Mouse (Mus musculus) midbrain, embryonic 14.5 days (tissue): Measurements from ENCODE around the gene Pik3cg. TPM values are rescaled to one million over a fixed set of nuclear protein-coding genes. Genes with fewer than 3 reads are reported as not detected.

ENCODE experiments used
- ATAC-seq: fragments of 200-750 bp; cut with Nextera tagmentation; 2 replicates; pipeline ENCODE4 v1.8.0; 2017; ENCODE audit warnings: moderate number of reproducible peaks, moderate library complexity; ENCODE audit not compliant: low FRiP score, low TSS enrichment
- DNase-seq: peaks from one replicate; pipeline ENCODE4 v3.0.0-alpha.2; 2015
- H3K27ac ChIP-seq: fragments of 300-500 bp; sonication (generic); replicated peaks from 2 replicates; pipeline ENCODE4 v1.5.1; 2014; ENCODE audit warnings: mild to moderate bottlenecking, low read depth, low read length, moderate library complexity
- H3K27me3 ChIP-seq: fragments of 300-500 bp; sonication (generic); 2 replicates; pipeline ENCODE4 v1.6.1; 2014; ENCODE audit warnings: low read length, control low read depth, mixed read lengths; ENCODE audit not compliant: control insufficient read depth, insufficient read depth
- H3K36me3 ChIP-seq: fragments of 300-500 bp; sonication (generic); 2 replicates; pipeline ENCODE4 v1.6.1; 2014; ENCODE audit warnings: low read length, control low read depth; ENCODE audit not compliant: control insufficient read depth, insufficient read depth
- H3K4me1 ChIP-seq: fragments of 300-500 bp; sonication (generic); 2 replicates; pipeline ENCODE4 v1.6.1; 2014; ENCODE audit warnings: mild to moderate bottlenecking, antibody characterized with exemption, low read length, control low read depth; ENCODE audit not compliant: control insufficient read depth, insufficient read depth
- H3K4me2 ChIP-seq: fragments of 300-500 bp; sonication (generic); 2 replicates; pipeline ENCODE4 v1.6.1; 2014; ENCODE audit warnings: mild to moderate bottlenecking, low read length, moderate library complexity
- H3K4me3 ChIP-seq: fragments of 300-500 bp; sonication (generic); replicated peaks from 2 replicates; pipeline ENCODE4 v1.5.1; 2014; ENCODE audit warnings: low read depth, low read length
- H3K9ac ChIP-seq: fragments of 300-500 bp; sonication (generic); replicated peaks from 2 replicates; pipeline ENCODE4 v1.6.1; 2014; ENCODE audit warnings: mild to moderate bottlenecking, low read length, moderate library complexity
- H3K9me3 ChIP-seq: fragments of 300-500 bp; sonication (generic); 2 replicates; pipeline ENCODE4 v1.6.1; 2016; ENCODE audit warnings: low read length, control low read depth, mixed read lengths; ENCODE audit not compliant: control insufficient read depth
- WGBS: fragments of 180-500 bp; shearing (Covaris S2); extraction: QIAGEN DNeasy Blood & Tissue Kit; methylation state at CpG from one replicate; pipeline ENCODE4 v1.1.7; 2014; 5-methylcytosine and 5-hydroxymethylcytosine counted together
- polyA plus RNA-seq: library from polyadenylated mRNA; unstranded; fragments of >200 nt; fragmentation: Nextera tagmentation; extraction: Ambion mirVana; gene quantifications from 2 replicates; pipeline ENCODE4 v1.2.1, GENCODE M21; 2014

The Pik3cg gene
- polyA plus RNA-seq, 1 experiment from 2014 or later: 1.5 TPM

DNA sequence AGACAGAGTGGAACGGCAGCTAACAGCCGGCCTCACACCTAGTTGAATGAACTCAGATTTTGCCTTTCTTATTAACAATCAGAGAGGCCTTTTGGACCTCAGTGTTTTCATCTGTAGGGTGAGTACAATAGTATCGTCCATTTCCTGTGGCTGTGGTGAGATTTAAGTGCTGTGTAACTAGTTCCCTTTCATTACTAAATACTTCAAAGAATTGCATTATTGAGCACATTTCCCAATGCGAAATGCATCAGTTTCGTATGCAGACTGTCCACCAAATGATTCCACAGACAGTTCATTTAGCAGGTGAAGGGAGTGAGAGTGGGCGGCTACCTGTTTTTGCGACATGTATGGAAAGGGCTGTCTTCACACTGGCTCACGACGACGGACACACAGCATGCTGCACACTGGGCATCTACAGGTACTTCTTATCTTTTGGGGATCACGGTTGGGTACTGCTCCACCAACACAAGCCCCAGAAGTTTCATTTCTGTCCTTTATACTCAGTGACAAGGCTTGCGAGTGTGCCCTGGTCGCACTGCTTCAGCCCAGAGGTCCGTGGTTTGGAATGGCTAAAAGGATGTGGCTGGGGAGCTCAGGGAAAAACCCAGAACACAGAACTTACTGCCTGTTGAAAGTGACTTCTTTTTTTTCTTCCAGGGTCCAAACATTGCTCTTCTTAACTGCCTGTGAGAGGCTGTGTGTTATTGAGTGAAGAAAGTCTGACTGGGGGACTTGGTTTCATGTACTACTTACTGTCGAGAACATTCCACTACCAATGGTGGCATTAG is 25.6 kb downstream of the Pik3cg start:
- no peak overlapping the region for H3K9ac ChIP-seq
- H3K27me3 ChIP-seq: no peaks in the 10 kb centered on the region

GRCm38 (mm10) chr12:32181885-32182284 is 26.6 kb downstream of the Pik3cg start:
- Histone ChIP-seq H3K4me1 (no peaks in the 10 kb centered on the region), H3K9ac (no peak overlapping the region), H3K4me2 (no peak overlapping the region), H3K27me3 (no peaks in the 10 kb centered on the region), H3K4me3 (no peak overlapping the region), H3K36me3 (no peaks in the 10 kb centered on the region), H3K27ac (no peak overlapping the region), H3K9me3 (no peaks in the 10 kb centered on the region)
- ATAC-seq: no peak
- peak; percentile 26 for DNase-seq
- WGBS: 61% methylated on average over 4 of the region's 4 CpGs

More for the DNA sequence above, 25.6 kb downstream of the Pik3cg start:
- no peak overlapping the region for H3K27ac ChIP-seq
- ATAC-seq: no peak
- WGBS: 91% methylated on average over 15 of the region's 15 CpGs
- peaks cover 2% of the 10 kb centered on the region; the same call in 1 of the 2 replicates for H3K4me1 ChIP-seq
- no peaks in the 10 kb centered on the region for H3K9me3 ChIP-seq
- H3K4me2 ChIP-seq: no peak overlapping the region
- DNase-seq: no peak
- H3K36me3 ChIP-seq: no peaks in the 10 kb centered on the region
- no peak overlapping the region for H3K4me3 ChIP-seq

DNA sequence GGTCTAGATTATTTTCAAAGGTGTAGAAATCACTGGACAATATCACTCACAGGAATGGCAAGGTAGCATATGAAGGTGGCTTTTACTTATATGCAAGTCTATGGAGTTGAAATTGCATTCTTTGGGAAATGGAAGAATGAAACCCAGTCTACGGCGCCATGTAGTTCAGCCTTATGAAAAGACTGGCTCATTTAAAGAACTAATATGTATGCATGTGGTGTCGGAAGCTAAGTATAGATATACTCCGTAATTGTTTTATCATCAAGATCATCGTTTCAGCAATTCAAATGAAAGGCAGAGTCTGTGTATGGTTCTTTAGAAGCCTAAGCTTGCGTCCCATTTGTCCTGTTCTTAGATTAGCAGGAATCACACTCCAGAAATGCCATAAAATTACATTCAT is 34.0 kb downstream of the Pik3cg start:
- WGBS: 90% methylated on average over 6 of the region's 6 CpGs
- no peak for ATAC-seq

DNA sequence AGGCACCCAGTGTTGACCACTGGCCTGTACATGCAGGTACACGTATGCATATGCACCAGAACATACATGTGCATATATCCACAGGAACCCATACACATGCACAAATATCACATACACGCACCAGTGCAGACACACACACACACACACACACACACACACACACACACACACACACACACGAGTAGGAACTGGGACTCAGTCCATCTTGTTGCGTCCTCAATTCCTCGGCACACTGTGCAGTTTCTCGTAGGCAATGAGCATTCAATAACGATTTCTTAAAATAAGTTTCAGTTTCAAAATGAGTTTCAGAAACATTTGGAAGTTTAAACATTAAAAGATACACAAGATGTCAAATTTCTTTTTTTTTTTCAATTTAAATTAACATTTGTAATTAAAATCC is 35.6 kb downstream of the Pik3cg start:
- Histone ChIP-seq H3K9me3 (no peaks in the 10 kb centered on the region), H3K4me1 (no peaks in the 10 kb centered on the region), H3K4me2 (no peak overlapping the region), H3K4me3 (no peak overlapping the region), H3K36me3 (no peaks in the 10 kb centered on the region), H3K27me3 (no peaks in the 10 kb centered on the region), H3K9ac (no peak overlapping the region), H3K27ac (no peak overlapping the region)
- WGBS: 94% methylated on average over 7 of the region's 7 CpGs
- DNase-seq: no peak
- ATAC-seq: no peak

More for the DNA sequence above, 34.0 kb downstream of the Pik3cg start:
- H3K4me1 ChIP-seq: no peaks in the 10 kb centered on the region
- H3K9me3 ChIP-seq: no peaks in the 10 kb centered on the region
- H3K27ac ChIP-seq: no peak overlapping the region
- H3K9ac ChIP-seq: no peak overlapping the region
- H3K4me3 ChIP-seq: no peak overlapping the region
- no peak overlapping the region for H3K4me2 ChIP-seq
- no peaks in the 10 kb centered on the region for H3K27me3 ChIP-seq
- no peaks in the 10 kb centered on the region for H3K36me3 ChIP-seq
- DNase-seq: no peak

DNA sequence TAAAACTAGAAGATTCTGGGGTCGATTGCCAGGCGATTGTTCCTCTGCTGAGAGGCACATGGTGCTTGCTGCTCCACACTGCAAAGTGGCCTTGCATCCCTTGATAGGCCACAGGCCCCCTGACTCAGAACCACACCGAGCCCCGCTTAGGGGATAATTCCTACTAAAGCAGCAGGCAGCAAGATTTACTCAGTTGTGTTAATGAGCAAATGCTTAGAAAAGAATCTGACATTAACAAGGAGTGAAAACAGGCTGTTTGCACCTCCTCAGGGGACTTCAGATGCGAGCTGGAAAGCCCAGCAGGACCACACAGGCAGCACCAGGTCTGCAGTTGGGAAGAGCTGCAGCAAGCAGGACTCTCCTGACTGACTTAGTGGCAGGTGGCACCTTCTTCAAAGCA is 39.3 kb downstream of the Pik3cg start:
- ATAC-seq: no peak
- no peaks in the 10 kb centered on the region for H3K4me1 ChIP-seq
- H3K9me3 ChIP-seq: no peaks in the 10 kb centered on the region

DNA sequence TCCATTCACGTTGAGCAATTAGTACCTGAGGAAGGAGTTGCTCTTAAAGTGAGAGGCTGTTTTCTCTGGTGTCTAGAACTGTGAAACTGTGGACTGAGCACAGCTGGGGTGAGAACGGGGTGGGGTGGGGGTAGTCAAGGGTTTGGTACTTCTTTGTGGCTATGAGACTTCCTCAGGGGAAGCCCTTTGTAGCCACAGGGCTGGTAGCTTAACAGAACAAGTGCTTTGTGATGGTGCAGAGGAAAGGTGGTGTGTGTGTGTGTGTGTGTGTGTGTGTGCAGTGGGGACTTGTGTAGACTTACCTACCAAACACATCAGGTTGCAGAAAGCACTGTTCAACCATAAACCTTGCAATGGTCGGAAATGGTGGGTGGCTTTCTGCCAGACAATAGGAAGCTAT is 39.7 kb downstream of the Pik3cg start:
- Histone ChIP-seq H3K36me3 (no peaks in the 10 kb centered on the region), H3K9me3 (no peaks in the 10 kb centered on the region), H3K4me2 (no peak overlapping the region), H3K27me3 (no peaks in the 10 kb centered on the region), H3K4me3 (no peak overlapping the region), H3K9ac (no peak overlapping the region), H3K27ac (no peak overlapping the region), H3K4me1 (no peaks in the 10 kb centered on the region)
- WGBS: 44% methylated on average over 3 of the region's 3 CpGs
- no peak for DNase-seq
- ATAC-seq: no peak

More for the DNA sequence above, 39.3 kb downstream of the Pik3cg start:
- no peak overlapping the region for H3K9ac ChIP-seq
- no peak overlapping the region for H3K4me3 ChIP-seq
- no peak overlapping the region for H3K4me2 ChIP-seq
- H3K27me3 ChIP-seq: no peaks in the 10 kb centered on the region
- WGBS: 12% methylated on average over 5 of the region's 5 CpGs
- H3K36me3 ChIP-seq: no peaks in the 10 kb centered on the region
- no peak overlapping the region for H3K27ac ChIP-seq
- DNase-seq: no peak

DNA sequence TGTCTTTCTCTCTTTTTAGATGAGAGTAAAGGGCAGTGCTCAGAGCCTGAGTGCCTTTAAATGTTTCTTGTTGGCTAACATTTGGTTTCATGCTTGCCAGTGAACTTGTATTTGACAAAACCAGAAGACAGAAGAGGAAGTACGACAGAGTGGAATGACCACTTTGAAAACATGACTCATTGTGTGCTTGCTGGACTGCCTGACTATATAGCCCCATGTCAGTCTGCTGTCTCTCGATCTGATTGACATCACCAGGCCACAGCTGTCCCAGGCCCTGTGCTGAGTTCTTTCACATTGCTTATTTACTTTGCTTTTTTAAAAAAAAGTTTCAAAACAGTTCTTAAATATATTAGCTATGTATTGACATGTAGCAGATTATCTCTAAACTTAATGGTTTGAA is 44.8 kb downstream of the Pik3cg start:
- Histone ChIP-seq H3K4me2 (no peak overlapping the region), H3K9ac (no peak overlapping the region), H3K27me3 (no peaks in the 10 kb centered on the region), H3K27ac (no peak overlapping the region), H3K4me3 (no peak overlapping the region), H3K4me1 (no peaks in the 10 kb centered on the region), H3K9me3 (no peaks in the 10 kb centered on the region), H3K36me3 (no peaks in the 10 kb centered on the region)
- 91% methylated on average over 2 of the region's 2 CpGs for WGBS
- DNase-seq (no peak), ATAC-seq (no peak)

DNA sequence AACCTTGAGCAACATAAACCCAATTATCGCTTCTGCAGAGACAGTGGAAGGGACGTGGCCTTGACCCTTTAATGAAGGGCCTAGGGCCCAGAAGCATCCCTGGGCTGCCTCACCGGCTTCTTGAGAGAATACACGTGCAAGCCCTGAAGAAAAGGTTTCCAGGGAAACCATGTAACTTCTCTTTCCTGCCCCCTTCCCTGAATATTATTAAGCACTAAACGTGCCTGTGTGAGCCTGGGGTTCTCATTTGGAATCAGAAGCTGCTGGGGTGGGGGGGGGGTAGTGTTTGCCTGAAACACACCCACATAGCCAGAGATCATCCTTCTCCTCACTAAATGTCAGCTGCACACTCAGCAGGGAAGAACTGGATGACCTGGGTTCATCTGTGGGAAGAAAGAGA is 49.7 kb downstream of the Pik3cg start:
- ATAC-seq: peak; percentile 66; the same call in 1 of the 2 replicates
- H3K4me2 ChIP-seq: no peak overlapping the region
- 13% methylated on average over 5 of the region's 5 CpGs for WGBS

DNA sequence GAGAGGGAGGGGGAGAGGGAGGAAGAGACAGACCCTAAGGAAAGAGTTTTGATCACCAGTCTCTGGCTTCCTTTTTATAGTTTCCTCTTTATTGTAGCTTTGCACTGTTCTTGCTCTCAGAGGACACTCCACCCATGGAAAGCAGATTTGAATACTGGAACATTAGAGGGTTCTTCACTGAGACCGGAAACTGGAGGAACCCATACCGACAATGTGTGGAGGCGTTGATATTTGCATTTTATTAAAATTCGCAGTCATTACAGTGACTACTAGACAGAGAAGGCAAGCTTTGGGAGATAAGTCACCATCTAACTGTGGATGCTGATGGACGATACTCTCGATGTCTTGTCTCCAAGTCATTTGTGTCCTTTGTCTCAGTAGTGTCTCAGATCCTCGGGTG is 61.9 kb downstream of the Pik3cg start:
- Histone ChIP-seq H3K27ac (no peak overlapping the region), H3K27me3 (no peaks in the 10 kb centered on the region), H3K4me3 (no peak overlapping the region), H3K4me2 (no peak overlapping the region), H3K9ac (no peak overlapping the region), H3K4me1 (no peaks in the 10 kb centered on the region), H3K36me3 (no peaks in the 10 kb centered on the region), H3K9me3 (no peaks in the 10 kb centered on the region)
- WGBS: 91% methylated on average over 7 of the region's 7 CpGs
- ATAC-seq: no peak
- no peak for DNase-seq

More for the DNA sequence above, 49.7 kb downstream of the Pik3cg start:
- Histone ChIP-seq H3K4me3 (no peak overlapping the region), H3K27ac (peak overlapping the region; percentile 46), H3K4me1 (no peaks in the 10 kb centered on the region), H3K9me3 (no peaks in the 10 kb centered on the region), H3K9ac (no peak overlapping the region), H3K27me3 (no peaks in the 10 kb centered on the region), H3K36me3 (no peaks in the 10 kb centered on the region)
- DNase-seq: peak; percentile 68
